Mouse (Mus musculus): Measurements from ENCODE around the gene Gm47283.
"Not testable (repeated sequence)": the region's sequence is repeated elsewhere in the genome, so short reads cannot be mapped to it uniquely, and the experiment has no call there.

Gene Gm47283

DNA sequence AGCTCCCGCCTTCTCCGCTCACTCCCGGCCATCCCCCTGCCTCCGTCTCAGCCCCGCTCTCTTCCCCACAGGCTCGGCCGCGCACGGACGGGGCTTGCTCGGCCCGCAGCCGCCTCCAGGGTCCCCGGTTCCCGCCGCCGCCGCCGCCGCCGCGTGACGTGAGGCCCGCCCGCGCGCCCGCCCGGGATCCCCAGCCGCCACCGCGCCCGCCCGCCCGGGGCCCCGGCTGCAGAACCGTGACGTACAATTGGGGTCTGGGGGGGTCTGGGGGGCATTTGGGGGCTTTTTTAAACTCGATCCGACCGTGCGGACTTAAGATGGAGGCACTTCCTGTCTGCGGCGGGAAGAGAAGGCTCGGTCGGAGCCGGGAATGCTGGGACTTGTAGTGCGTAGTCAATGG lies at the start of gene Gm47283:
Gene Gm47283 (plus strand): TSS at position 301 of the 400 bp plus-strand sequence.
- not testable (repeated sequence) for DNase-seq (ENCODE audit: low read depth)

- not testable (repeated sequence) for DNase-seq (ENCODE audit: low read depth)
Measured at GRCm38 (mm10) chrY:90735181-90735895, 49.2 kb upstream of the Gm47283 start.

- DNase-seq (ENCODE audit: low read depth), result not testable (repeated sequence)
Measured at GRCm38 (mm10) chrY:90736217-90737000, 48.1 kb upstream of the Gm47283 start.

- DNase-seq (ENCODE audit: low read depth), result no peak
Measured at GRCm38 (mm10) chrY:90737606-90738430, 46.7 kb upstream of the Gm47283 start.

DNA sequence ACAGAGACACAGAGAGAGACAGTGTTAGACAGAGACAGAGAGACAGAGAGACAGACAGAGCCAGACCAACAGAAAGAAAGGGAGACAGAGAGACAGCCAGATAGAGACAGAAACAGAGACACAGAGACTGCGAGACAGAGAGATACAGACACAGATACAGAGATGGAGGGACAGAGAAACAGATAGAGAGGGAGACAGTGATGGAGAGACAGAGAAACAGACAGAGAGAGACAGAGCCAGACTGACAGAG lies 46.2 kb upstream of the Gm47283 start:
- no peak for DNase-seq (ENCODE audit: low read depth)

- not testable (repeated sequence) for DNase-seq (ENCODE audit: low read depth)
Measured at GRCm38 (mm10) chrY:90738841-90739530, 45.6 kb upstream of the Gm47283 start.

- not testable (repeated sequence) for DNase-seq (ENCODE audit: low read depth)
Measured at GRCm38 (mm10) chrY:90739531-90740012, 45.0 kb upstream of the Gm47283 start.

DNA sequence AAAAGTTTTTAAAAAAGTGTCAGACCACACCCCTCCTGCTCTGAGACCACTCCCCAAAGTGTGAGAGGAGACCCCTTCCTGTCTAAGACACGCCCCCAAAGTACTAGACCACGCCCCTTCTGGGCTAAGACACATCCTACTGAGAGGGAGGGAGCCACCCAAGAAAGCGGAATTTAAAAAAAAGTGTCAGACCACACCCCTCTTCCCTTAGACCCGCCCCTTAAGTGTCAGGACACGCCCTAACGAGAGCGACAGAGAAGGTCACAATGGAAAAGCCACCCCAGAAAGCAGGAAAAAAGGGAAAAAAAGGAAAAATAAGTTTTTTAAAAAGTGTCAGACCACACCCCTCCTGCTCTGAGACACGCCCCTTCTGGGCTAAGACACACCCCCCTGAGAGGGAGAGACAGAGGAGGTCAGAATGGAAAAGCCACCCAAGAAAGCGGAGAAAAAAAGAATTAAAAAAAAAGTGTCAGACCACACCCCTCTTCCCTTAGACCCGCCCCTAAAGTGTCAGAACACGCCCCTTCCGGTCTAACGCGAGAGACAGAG lies 44.5 kb upstream of the Gm47283 start:
- DNase-seq (ENCODE audit: low read depth), result no peak

- DNase-seq (ENCODE audit: low read depth), result not testable (repeated sequence)
Measured at GRCm38 (mm10) chrY:90741006-90741405, 43.5 kb upstream of the Gm47283 start.

DNA sequence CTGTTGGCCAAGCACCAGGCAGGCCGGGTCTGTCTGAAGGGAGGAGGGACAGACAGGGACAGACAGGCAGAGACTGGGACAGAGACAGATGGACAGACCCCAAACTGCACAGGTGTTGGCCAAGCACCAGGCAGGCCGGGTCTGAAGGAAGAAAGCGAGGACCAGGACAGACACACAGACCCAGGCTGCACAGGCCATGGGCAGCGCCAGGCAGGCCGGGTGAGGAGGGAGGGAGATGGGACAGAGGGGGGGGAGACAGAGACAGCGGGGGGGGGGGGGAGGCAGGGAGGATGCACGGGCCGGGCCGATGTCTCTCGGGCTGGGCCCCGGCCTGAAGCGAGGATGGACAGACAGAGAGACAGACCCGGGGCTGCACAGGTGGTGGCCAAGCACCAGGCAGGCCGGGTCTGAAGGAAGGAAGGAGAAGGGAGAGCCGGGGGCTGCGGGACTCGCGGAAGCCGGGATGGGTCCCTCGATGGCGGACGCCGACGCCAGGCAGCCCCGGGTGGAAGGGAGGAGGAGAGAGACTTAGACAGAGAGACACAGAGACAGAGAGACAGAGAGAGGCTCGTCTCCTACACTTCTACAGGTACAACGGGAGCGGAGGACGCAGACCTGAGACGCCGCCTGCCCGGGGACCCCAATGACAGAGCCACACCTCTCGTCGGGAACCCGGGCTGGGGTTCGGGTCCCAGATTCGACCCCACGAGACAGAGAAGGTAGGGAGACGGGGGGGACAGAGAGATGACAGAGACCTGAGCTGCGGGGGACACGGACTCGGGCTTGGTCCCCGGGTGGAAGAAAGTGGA lies 42.9 kb upstream of the Gm47283 start:
- DNase-seq (ENCODE audit: low read depth), result not testable (repeated sequence)

DNA sequence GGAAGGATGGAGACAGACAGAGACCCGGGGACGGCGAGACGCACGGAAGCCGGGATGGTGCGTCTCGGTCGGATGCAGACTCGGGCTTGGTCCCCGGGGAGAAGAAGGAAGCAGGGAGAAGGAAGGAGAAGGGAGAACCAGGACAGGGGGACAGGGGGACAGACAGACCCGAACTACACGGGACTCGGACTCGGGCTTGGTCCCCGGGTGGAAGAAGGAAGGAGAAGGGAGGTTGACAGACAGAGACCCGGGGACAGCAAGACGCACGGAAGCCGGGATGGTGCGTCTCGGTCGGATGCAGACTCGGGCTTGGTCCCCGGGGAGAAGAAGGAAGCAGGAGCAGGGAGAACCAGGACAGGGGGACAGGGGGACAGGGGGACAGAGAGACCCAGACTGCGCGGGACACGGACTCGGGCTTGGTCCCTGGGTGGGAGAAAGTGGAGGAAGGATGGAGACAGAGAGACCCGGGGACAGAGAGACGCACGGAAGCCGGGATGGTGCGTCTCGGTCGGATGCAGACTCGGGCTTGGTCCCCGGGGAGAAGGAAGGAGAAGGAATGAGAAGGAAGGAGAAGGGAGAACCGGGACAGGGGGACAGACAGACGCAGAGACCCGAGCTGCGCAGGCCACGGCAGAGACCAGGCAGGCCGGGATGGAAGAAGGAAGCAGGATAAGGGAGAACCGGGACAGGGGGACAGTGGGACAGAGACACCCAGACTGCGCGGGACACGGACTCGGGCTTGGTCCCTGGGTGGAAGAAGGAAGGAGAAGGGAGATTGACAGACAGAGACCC lies 42.1 kb upstream of the Gm47283 start:
- DNase-seq (ENCODE audit: low read depth), result not testable (repeated sequence)

GRCm38 (mm10) chrY:90743053-90743810 lies 41.3 kb upstream of the Gm47283 start:
- not testable (repeated sequence) for DNase-seq (ENCODE audit: low read depth)

DNA sequence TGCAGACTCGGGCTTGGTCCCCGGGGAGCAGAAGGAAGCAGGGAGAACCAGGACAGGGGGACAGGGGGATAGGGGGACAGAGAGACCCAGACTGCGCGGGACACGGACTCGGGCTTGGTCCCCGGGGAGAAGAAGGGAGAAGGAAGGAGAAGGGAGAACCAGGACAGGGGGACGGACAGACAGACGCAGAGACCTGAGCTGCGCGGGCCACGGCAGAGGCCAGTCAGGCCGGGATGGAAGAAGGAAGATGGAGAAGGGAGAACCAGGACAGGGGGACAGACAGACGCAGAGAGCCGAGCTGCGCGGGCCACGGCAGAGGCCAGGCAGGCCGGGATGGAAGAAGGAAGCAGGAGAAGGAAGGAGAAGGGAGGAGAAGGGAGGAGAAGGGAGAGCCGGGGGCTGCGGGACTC lies 40.7 kb upstream of the Gm47283 start:
- DNase-seq (ENCODE audit: low read depth), result no peak

- DNase-seq (ENCODE audit: low read depth), result not testable (repeated sequence)
Measured at GRCm38 (mm10) chrY:90744381-90744981, 40.1 kb upstream of the Gm47283 start.

GRCm38 (mm10) chrY:90745256-90745655 lies 39.3 kb upstream of the Gm47283 start:
- not testable (repeated sequence) for DNase-seq (ENCODE audit: low read depth)

DNA sequence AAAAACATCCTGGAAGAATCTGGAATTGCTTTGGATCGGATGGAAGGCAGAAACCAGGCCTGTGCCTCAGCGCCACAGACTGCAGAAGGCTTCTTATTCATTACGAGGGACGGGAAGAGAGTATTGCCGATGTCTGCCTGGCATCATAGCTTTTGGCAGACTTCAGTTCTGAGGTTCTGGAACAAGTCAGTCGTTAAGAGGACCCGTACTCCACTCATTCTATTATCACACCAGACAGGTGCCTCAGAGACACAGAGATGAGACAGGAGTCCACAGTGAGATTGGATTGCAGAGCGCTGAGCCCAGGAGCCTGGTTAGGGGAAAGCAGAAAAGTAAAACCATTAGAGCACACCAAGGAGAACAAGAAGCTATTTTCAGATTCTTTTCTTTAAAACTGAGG lies 29.8 kb upstream of the Gm47283 start, which contains the start of gene Gm21860:
Gene Gm21860 (minus strand): TSS at position 101 of the 400 bp plus-strand sequence.
- DNase-seq (ENCODE audit: low read depth), result not testable (repeated sequence)

DNA sequence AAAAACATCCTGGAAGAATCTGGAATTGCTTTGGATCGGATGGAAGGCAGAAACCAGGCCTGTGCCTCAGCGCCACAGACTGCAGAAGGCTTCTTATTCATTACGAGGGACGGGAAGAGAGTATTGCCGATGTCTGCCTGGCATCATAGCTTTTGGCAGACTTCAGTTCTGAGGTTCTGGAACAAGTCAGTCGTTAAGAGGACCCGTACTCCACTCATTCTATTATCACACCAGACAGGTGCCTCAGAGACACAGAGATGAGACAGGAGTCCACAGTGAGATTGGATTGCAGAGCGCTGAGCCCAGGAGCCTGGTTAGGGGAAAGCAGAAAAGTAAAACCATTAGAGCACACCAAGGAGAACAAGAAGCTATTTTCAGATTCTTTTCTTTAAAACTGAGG lies 54.5 kb downstream of the Gm47283 start, which contains the start of gene Gm21748:
Gene Gm21748 (minus strand): TSS at position 101 of the 400 bp plus-strand sequence.
- not testable (repeated sequence) for DNase-seq (ENCODE audit: low read depth)

All from c-Kit-positive CD71-negative TER-119-negative erythroid progenitor cells, embryonic 14.5 days (primary cell).